Mouse (Mus musculus): ENCODE measurements around the gene Tac4. TPM values are rescaled to one million over a fixed set of nuclear protein-coding genes. Genes with fewer than 3 reads are reported as not detected.

The Tac4 gene
- polyA plus RNA-seq, 1 experiment, result not detected

DNA sequence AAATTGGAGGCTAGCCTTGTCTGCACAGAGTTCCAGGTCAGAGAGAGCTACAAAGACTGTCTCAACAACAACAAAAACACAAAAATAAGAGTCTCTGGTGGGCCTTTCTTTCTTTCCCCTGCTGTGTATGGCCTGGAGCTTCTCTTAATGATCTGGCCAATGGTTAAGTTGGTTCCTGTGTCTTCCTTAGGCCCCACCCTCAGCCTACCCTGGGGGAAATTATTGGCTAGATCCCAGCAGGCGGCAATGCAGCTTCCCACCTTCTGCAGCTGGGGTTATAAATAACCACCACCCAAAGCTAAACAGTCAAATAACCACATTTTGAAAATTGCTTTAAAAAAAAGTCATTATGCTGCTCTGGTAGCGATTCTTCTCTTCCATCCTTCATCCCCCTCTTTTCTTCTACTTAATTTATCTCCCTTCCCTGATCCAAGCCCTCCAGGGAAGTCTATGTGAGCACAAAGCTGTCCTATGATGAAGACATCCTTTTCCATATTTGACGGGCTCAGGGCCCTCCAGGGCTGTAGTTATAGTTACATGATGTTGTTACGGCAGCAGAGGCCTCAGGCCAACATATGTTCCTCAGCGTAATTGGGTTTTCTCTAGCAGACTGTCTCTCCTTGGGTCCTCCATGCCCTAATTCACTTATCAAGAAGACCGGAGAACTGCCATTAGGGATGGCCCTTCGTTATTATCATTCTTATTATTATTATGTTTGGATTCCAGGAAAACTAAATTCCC is 54.1 kb downstream of the Tac4 start:
- no peak for DNase-seq (ENCODE audit: low read depth)

DNA sequence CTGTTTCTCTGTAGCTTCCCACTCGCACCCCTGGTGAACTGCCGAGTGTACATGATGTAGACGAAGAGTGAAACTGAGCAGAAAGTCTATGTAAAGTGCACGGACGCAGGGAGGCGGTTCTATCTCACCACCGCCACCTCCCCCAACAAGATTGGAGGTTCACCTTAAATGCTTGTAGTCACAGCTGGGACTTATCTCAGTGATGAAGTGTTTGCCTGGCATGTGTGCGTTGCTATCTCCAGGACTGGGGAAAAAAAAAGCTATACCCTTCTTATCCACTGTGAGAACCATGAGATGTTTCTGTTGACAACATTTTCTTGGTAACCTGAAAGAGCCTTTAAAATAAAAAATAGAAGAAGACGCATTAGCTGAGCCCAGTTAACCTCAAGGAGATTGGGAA is 56.8 kb downstream of the Tac4 start:
- DNase-seq (ENCODE audit: low read depth), result no peak

Other genes starting within 250 kb of the Tac4 start
- gene Pdk2, start 220.2 kb upstream of the Tac4 start, polyA plus RNA-seq (2012; rRNA removed), result 143 and 204 TPM in 2 replicates
- gene Itga3, start 184.7 kb upstream of the Tac4 start, polyA plus RNA-seq (2012; rRNA removed), result 38.2 and 41.1 TPM in 2 replicates
- 0.07 and 0.29 TPM in 2 replicates for gene Dlx3, start 141.4 kb upstream of the Tac4 start, polyA plus RNA-seq (2012; rRNA removed)
- gene Dlx4, start 115.3 kb upstream of the Tac4 start, polyA plus RNA-seq (2012; rRNA removed), result 0.16 and 0.32 TPM in 2 replicates
- gene Kat7, start 48.7 kb downstream of the Tac4 start, polyA plus RNA-seq (2012; rRNA removed), result 33.8 and 37.7 TPM in 2 replicates
- 28.6 and 32.8 TPM in 2 replicates for gene Fam117a, start 75.5 kb downstream of the Tac4 start, polyA plus RNA-seq (2012; rRNA removed)
- 157 TPM in 2 replicates for gene Slc35b1, start 123.2 kb downstream of the Tac4 start, polyA plus RNA-seq (2012; rRNA removed)
- gene Spop, start 152.6 kb downstream of the Tac4 start, polyA plus RNA-seq (2012; rRNA removed), result 38.5 and 70.1 TPM in 2 replicates